Comparison of ENCODE assay signal across 19 mouse cellular contexts in genomic region chr5:117381785-117382184, GRCm38 (mm10). TPM values are rescaled to one million over a fixed set of nuclear protein-coding genes. Genes with fewer than 3 reads are reported as not detected.
A peak's percentile ranks its signal among the peaks of the same experiment; 100 is the strongest.
DNase-seq lines count a peak whose midpoint lies in the region; ATAC-seq lines count a peak whose summit lies in the region.
"Had no signal": no experiment of that assay in that cellular context is flagged by ENCODE, and none has a peak within 500 bp of the region (broad histone marks: within the 10 kb centered on the region; RNA-seq: fewer than 3 reads in every experiment).

No protein-coding gene starts in this region.

- DNase-seq in heart, postnatal 14 days = no peak
- peak; percentile 57 for DNase-seq in ES-CJ7 (ENCODE audit: low read depth, low spot score)
- DNase-seq in ZHBTc4 (ENCODE audit: low read depth, low spot score) = peak; percentile 84
- DNase-seq in lung, postnatal 25 days (ENCODE audit: low spot score) = no peak
- DNase-seq: adrenal gland, postnatal 36 days; B cell, adult 2 months; cerebellum, adult 9-10 months; kidney, postnatal 25 days; liver, embryonic 13.5 days; thymus, postnatal 36 days had no signal

- no peak for ATAC-seq in heart, embryonic 12.5 days (ENCODE audit: insufficient number of reproducible peaks, low FRiP score)
- ATAC-seq in intestine, embryonic 16.5 days = peak; percentile 32; the same call in 1 of the 2 replicates
- ATAC-seq in intestine, embryonic 15.5 days = no peak
- ATAC-seq: forebrain, embryonic 14.5 days; midbrain, embryonic 16.5 days had no signal

- H3K36me3 ChIP-seq in heart, embryonic 12.5 days = peaks cover 90% of the 10 kb centered on the region
- peaks cover 30% of the 10 kb centered on the region for H3K36me3 ChIP-seq in intestine, embryonic 16.5 days (ENCODE audit: control insufficient read depth, insufficient read depth, low read length)
- peaks cover 52% of the 10 kb centered on the region for H3K36me3 ChIP-seq in intestine, embryonic 15.5 days

- H3K27me3 ChIP-seq in heart, embryonic 12.5 days (replicated peaks) = no peaks in the 10 kb centered on the region
- no peaks in the 10 kb centered on the region for H3K27me3 ChIP-seq in intestine, embryonic 16.5 days (replicated peaks; ENCODE audit: control insufficient read depth, insufficient read depth, low read length)
- no peaks in the 10 kb centered on the region for H3K27me3 ChIP-seq in intestine, embryonic 15.5 days (replicated peaks)
- H3K27me3 ChIP-seq: CH12.LX; hindbrain, embryonic 12.5 days; limb, embryonic 13.5 days; liver, embryonic 13.5 days had no signal

- intact Hi-C loops in heart, postnatal 14 days (cut with DNase I) = no loop called here

- no peak overlapping the region for H3K4me3 ChIP-seq in heart, embryonic 12.5 days
- no peak overlapping the region for H3K4me3 ChIP-seq in intestine, embryonic 16.5 days (ENCODE audit: low read length)
- no peak overlapping the region for H3K4me3 ChIP-seq in intestine, embryonic 15.5 days (replicated peaks)
- H3K4me3 ChIP-seq: hindbrain, embryonic 12.5 days; limb, embryonic 13.5 days; liver, embryonic 13.5 days had no signal

- 64% methylated on average over 7 of the region's 7 CpGs for WGBS in heart, embryonic 12.5 days
- 81% methylated on average over 7 of the region's 7 CpGs for WGBS in intestine, embryonic 16.5 days
- WGBS in intestine, embryonic 15.5 days = 76% methylated on average over 7 of the region's 7 CpGs

- no peaks in the 10 kb centered on the region for H3K9me3 ChIP-seq in heart, embryonic 12.5 days (replicated peaks)
- H3K9me3 ChIP-seq in intestine, embryonic 16.5 days (ENCODE audit: control insufficient read depth, low read length) = no peaks in the 10 kb centered on the region
- H3K9me3 ChIP-seq in intestine, embryonic 15.5 days = no peaks in the 10 kb centered on the region
- H3K9me3 ChIP-seq: hindbrain, embryonic 12.5 days; limb, embryonic 13.5 days; liver, embryonic 13.5 days had no signal

- no peak overlapping the region for H3K27ac ChIP-seq in heart, embryonic 12.5 days (ENCODE audit: poor library complexity, severe bottlenecking)
- H3K27ac ChIP-seq in intestine, embryonic 16.5 days (ENCODE audit: low read length) = no peak overlapping the region
- no peak overlapping the region for H3K27ac ChIP-seq in intestine, embryonic 15.5 days
- H3K27ac ChIP-seq: hindbrain, embryonic 12.5 days; limb, embryonic 13.5 days; liver, embryonic 13.5 days; macrophage had no signal

- peaks cover 20% of the 10 kb centered on the region for H3K4me1 ChIP-seq in heart, embryonic 12.5 days (replicated peaks)
- H3K4me1 ChIP-seq in intestine, embryonic 16.5 days (ENCODE audit: control insufficient read depth, insufficient read depth, low read length) = no peaks in the 10 kb centered on the region
- H3K4me1 ChIP-seq in intestine, embryonic 15.5 days (replicated peaks) = no peaks in the 10 kb centered on the region
- H3K4me1 ChIP-seq: hindbrain, embryonic 12.5 days; limb, embryonic 13.5 days had no signal

- peak overlapping the region; percentile 22; the same call in 1 of the 2 replicates for H3K9ac ChIP-seq in heart, embryonic 12.5 days
- no peak overlapping the region for H3K9ac ChIP-seq in intestine, embryonic 16.5 days (ENCODE audit: low read depth, low read length)
- H3K9ac ChIP-seq in intestine, embryonic 15.5 days = no peak overlapping the region
- H3K9ac ChIP-seq: hindbrain, embryonic 12.5 days; limb, embryonic 13.5 days; liver, embryonic 13.5 days had no signal

- H3K4me2 ChIP-seq in heart, embryonic 12.5 days = no peak overlapping the region
- no peak overlapping the region for H3K4me2 ChIP-seq in intestine, embryonic 16.5 days (ENCODE audit: low read depth, low read length)
- H3K4me2 ChIP-seq in intestine, embryonic 15.5 days (replicated peaks) = no peak overlapping the region
- H3K4me2 ChIP-seq: hindbrain, embryonic 12.5 days; limb, embryonic 13.5 days; liver, embryonic 13.5 days had no signal

RNA-seq across cellular contexts. Expression of gene Rfc5, which starts 7.1 kb away (rescaled TPM):
- 61.2 and 63.0 TPM in 2 replicates for polyA plus RNA-seq in heart, embryonic 12.5 days (2016; fragmentation: Nextera tagmentation; extraction: Ambion mirVana)
- total RNA-seq in heart, postnatal 14 days (2021) = 1 to 10 TPM; 5.5 to 7.0 TPM
- 99.9 and 101 TPM in 2 replicates for polyA plus RNA-seq in intestine, embryonic 16.5 days (2015; fragmentation: Nextera tagmentation; extraction: Ambion mirVana)
- 95.5 and 104 TPM in 2 replicates for polyA plus RNA-seq in intestine, embryonic 15.5 days (2015; fragmentation: Nextera tagmentation; extraction: Ambion mirVana)

RNA-seq across cellular contexts. Expression of gene Wsb2, which starts 24.7 kb away (rescaled TPM):
- polyA plus RNA-seq in heart, embryonic 12.5 days (2016; fragmentation: Nextera tagmentation; extraction: Ambion mirVana) = 94.4 and 96.8 TPM in 2 replicates
- 100 to 1,000 TPM in 1 of 2 experiments, 10 to 100 TPM in 1; 96.8 to 103 TPM for total RNA-seq in heart, postnatal 14 days (2021)
- 43.9 and 63.3 TPM in 2 replicates for polyA plus RNA-seq in intestine, embryonic 16.5 days (2015; fragmentation: Nextera tagmentation; extraction: Ambion mirVana)
- 82.6 and 94.5 TPM in 2 replicates for polyA plus RNA-seq in intestine, embryonic 15.5 days (2015; fragmentation: Nextera tagmentation; extraction: Ambion mirVana)

RNA-seq across cellular contexts. Expression of gene Ksr2, which starts 32.0 kb away (rescaled TPM):
- 0.15 and 0.17 TPM in 2 replicates for polyA plus RNA-seq in heart, embryonic 12.5 days (2016; fragmentation: Nextera tagmentation; extraction: Ambion mirVana)
- under 1 TPM in 1 of 2 experiments, not detected in 1; 0.02 TPM for total RNA-seq in heart, postnatal 14 days (2021)
- polyA plus RNA-seq in intestine, embryonic 16.5 days (2015; fragmentation: Nextera tagmentation; extraction: Ambion mirVana) = 0.20 and 0.28 TPM in 2 replicates
- polyA plus RNA-seq in intestine, embryonic 15.5 days (2015; fragmentation: Nextera tagmentation; extraction: Ambion mirVana) = 0.44 and 0.46 TPM in 2 replicates

Comparison
In these comparisons a context has a peak if more than half of its experiments do, and no peak if none do; other contexts are left out.
1. DNase-seq: peak in ES-CJ7 (single experiment) and ZHBTc4 (single experiment); none in heart, postnatal 14 days (0 of 2) and lung, postnatal 25 days (single experiment).